Comparison of ENCODE assay signal across 22 mouse cellular contexts in the genomic region with DNA sequence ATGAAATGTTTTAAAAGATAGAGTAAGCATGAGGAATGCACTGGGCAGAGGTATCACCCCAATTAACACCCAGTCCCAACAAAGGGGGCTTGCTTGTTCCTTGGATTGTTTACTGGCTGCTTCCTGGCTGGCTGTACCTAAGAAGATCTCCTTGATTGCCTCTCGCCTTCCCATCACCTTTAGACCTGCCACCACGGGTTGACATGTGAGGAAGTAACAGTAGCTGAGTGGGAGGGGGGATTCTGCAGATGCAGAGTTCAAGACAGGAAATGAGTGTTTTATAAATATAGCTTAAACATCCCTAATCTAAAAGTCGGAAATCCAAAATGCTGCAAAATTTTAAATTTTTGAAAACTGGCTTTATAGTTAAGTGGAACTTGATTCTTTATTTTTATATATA. TPM values are rescaled to one million over a fixed set of nuclear protein-coding genes. Genes with fewer than 3 reads are reported as not detected.
DNase-seq lines count a peak whose midpoint lies in the region; ATAC-seq and TF ChIP-seq lines count a peak whose summit lies in the region.
"Had no signal": no experiment of that assay in that cellular context is flagged by ENCODE, and none has a peak within 500 bp of the region (broad histone marks: within the 10 kb centered on the region; RNA-seq: fewer than 3 reads in every experiment).

No protein-coding gene starts in this region.

- no peak overlapping the region for H3K4me3 ChIP-seq in macrophage (ENCODE audit: inconsistent target)
- H3K4me3 ChIP-seq in forebrain, embryonic 16.5 days (replicated peaks; ENCODE audit: low read length) = no peak overlapping the region
- H3K4me3 ChIP-seq in left cerebral cortex, adult 2 months = no peak overlapping the region
- H3K4me3 ChIP-seq: heart, embryonic 12.5 days; hindbrain, embryonic 12.5 days; limb, embryonic 15.5 days had no signal

- TF ChIP-seq CTCF in left cerebral cortex, adult 2 months (IDR thresholded peaks at IDR 0.05) = no peak

- H3K4me2 ChIP-seq in forebrain, embryonic 16.5 days (ENCODE audit: low read length) = no peak overlapping the region
- H3K4me2 ChIP-seq: heart, embryonic 12.5 days; hindbrain, embryonic 12.5 days; limb, embryonic 15.5 days had no signal

- no peak overlapping the region for H3K9ac ChIP-seq in forebrain, embryonic 16.5 days (replicated peaks; ENCODE audit: low read depth, low read length)
- H3K9ac ChIP-seq: heart, embryonic 12.5 days; hindbrain, embryonic 12.5 days; limb, embryonic 15.5 days; liver, postnatal 0 days had no signal

- H3K27me3 ChIP-seq in forebrain, embryonic 16.5 days (replicated peaks; ENCODE audit: control insufficient read depth, insufficient read depth, low read length) = no peaks in the 10 kb centered on the region
- H3K27me3 ChIP-seq: heart, embryonic 12.5 days; hindbrain, embryonic 12.5 days; limb, embryonic 15.5 days had no signal

- no peaks in the 10 kb centered on the region for H3K36me3 ChIP-seq in macrophage (ENCODE audit: inconsistent target)
- H3K36me3 ChIP-seq in forebrain, embryonic 16.5 days (ENCODE audit: control insufficient read depth, insufficient read depth) = no peaks in the 10 kb centered on the region
- H3K36me3 ChIP-seq: heart, embryonic 12.5 days; hindbrain, embryonic 12.5 days; limb, embryonic 15.5 days had no signal

- H3K27ac ChIP-seq in macrophage = peak overlapping the region; percentile 97
- no peak overlapping the region for H3K27ac ChIP-seq in forebrain, embryonic 16.5 days (ENCODE audit: low read length)
- no peak overlapping the region for H3K27ac ChIP-seq in left cerebral cortex, adult 2 months
- H3K27ac ChIP-seq: hindbrain, embryonic 12.5 days; limb, embryonic 15.5 days; stomach, postnatal 0 days had no signal

- intact Hi-C loops in left cerebral cortex, adult 2 months (cut with DNase I) = no loop called here

- WGBS in macrophage (ENCODE audit: missing documents) = 50% methylated on average over 3 of the region's 3 CpGs
- WGBS in forebrain, embryonic 16.5 days = 77% methylated on average over 3 of the region's 3 CpGs

- H3K4me1 ChIP-seq in forebrain, embryonic 16.5 days (replicated peaks; ENCODE audit: control insufficient read depth, insufficient read depth, low read length) = no peaks in the 10 kb centered on the region

- no peaks in the 10 kb centered on the region for H3K9me3 ChIP-seq in forebrain, embryonic 16.5 days (ENCODE audit: control insufficient read depth, low read length)
- H3K9me3 ChIP-seq: heart, embryonic 12.5 days; hindbrain, embryonic 12.5 days; limb, embryonic 15.5 days had no signal

- no peak for ATAC-seq in forebrain, embryonic 16.5 days
- ATAC-seq: liver, postnatal 0 days had no signal

- H3K79me2 ChIP-seq in macrophage (ENCODE audit: inconsistent target) = no peaks in the 10 kb centered on the region

- peak; percentile 70 to 75 for DNase-seq in B cell, adult 2 months
- peak; percentile 57 for DNase-seq in CD4-positive, CD25-positive, alpha-beta regulatory T cell, adult 2 months (ENCODE audit: low read depth, low spot score)
- peak; percentile 44 for DNase-seq in thymus, postnatal 25 days
- no peak for DNase-seq in testis, postnatal 10 days (ENCODE audit: low spot score)
- DNase-seq in left cerebral cortex, adult 2 months (ENCODE audit: extremely low spot score in 1 of 2, low spot score in 2 of 2) = no peak
- DNase-seq: adrenal gland, postnatal 14 days; cerebellum, postnatal 14 days; embryo, embryonic 11 days; gastrocnemius, postnatal 10 days; heart, adult 11 months; heart, postnatal 14 days; kidney, adult 8-10 months; kidney, postnatal 25 days; liver, postnatal 0 days; lung, postnatal 14 days; right cerebral cortex, adult 18-20 months had no signal

RNA-seq across cellular contexts. Expression of a gene that starts 37.6 kb away (rescaled TPM):
- total RNA-seq in macrophage (2018; cell fraction: chromatin; rRNA removed) = 1 to 10 TPM in 7 of 26 experiments, under 1 TPM in 8, not detected in 11; 0.37 to 5.4 (median 0.98) TPM
- total RNA-seq in macrophage (2018; cell fraction: cytosol; rRNA removed) = 1 to 10 TPM in 13 of 26 experiments, under 1 TPM in 13; 0.11 to 4.3 (median 1.00) TPM
- 1 to 10 TPM in 12 of 26 experiments, under 1 TPM in 10, not detected in 4; 0.17 to 9.7 (median 1.3) TPM for total RNA-seq in macrophage (2018; cell fraction: nucleus; rRNA removed)
- polyA plus RNA-seq in macrophage (2018) = 1.0 to 6.1 TPM (median 2.4 TPM) in 3 replicates
- 3.8 and 6.7 TPM in 2 replicates for polyA plus RNA-seq in forebrain, embryonic 16.5 days (2015; fragmentation: Nextera tagmentation; extraction: Ambion mirVana)
- 1 to 10 TPM in 1 of 2 experiments, under 1 TPM in 1; 0.97 to 1.4 TPM for total RNA-seq in left cerebral cortex, adult 2 months (2021)

Comparison
In these comparisons a context has a peak if more than half of its experiments do, and no peak if none do; other contexts are left out.
1. DNase-seq: peak in B cell, adult 2 months (2 of 2), CD4-positive, CD25-positive, alpha-beta regulatory T cell, adult 2 months (single experiment) and thymus, postnatal 25 days (single experiment); none in testis, postnatal 10 days (single experiment) and left cerebral cortex, adult 2 months (0 of 2).